Mouse (Mus musculus) urinary bladder, postnatal 4 days (tissue): ENCODE results near the gene Phf21a.

Source experiments
- DNase-seq, 2 experiments: peaks; one replicate each; pipeline ENCODE4 v3.0.0; 2021 to 2022; ENCODE audit warnings: low spot score in 2 of 2

Gene Phf21a

DNA sequence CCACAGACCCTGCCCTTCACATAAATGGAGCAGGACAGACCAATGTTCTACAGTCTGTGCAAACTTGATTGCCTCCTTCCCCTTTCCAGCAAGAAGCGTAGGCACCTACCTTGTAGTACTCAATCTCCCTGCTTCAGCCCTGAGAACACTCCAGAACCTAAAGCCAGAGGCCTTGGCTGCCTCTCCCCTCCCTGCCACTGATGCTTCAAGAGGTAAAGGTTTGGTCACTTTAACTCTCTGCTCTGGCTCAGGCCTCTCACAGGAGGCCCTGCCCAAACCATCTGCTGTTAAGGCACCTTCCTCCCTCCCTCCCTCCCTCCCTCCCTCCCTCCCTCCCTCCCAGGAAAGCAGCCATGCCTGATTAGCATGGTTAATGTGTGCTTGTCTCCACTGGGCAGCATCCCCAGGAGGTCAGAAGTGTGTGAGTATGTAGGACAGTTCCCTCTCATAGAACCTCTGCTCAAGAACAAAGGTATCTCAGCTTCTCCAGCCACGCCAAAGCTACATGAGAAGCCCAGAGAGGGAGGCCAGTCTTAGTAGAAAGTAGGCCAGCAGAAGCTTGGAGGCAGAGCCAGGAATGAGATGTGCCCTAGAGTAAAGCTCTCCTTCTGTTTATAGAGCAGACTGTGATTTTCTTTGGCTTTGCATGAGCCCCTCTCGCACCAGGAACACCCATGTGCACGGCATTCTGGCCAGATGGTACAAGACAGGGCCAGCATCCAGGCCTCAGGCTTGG is 309.8 kb downstream of the Phf21a start:
- no peak for DNase-seq

DNA sequence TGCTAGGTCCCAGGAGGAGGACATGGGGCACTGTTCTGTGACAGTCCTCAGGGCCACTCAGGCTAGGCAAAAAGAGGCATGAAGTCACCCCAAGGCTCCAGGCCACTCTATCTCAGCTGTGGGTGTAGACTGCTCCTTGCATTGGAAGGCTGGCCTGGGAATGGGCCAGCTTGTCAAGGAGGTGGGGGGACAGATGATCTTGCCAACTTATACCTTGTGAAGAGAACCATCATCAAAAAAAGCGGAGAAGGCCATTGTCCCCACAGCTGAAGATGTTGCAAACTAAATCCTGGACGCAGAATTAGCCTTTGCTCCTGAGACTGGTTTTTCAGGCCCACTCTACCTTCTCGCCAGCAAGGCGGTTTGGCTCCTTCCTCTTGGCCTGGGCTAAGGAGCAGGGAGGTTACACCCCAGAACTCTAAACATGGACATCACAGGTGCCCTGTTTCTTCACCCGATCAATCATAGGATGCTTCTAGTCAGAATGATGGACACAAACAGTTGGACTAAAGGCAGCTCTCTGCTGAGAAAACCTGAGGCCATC is 310.9 kb downstream of the Phf21a start:
- DNase-seq = no peak

- no peak for DNase-seq
These were observed 311.8 kb downstream of the Phf21a start for GRCm38 (mm10) chr2:92404737-92405136.

GRCm38 (mm10) chr2:92405687-92406086 is 312.8 kb downstream of the Phf21a start:
- DNase-seq = no peak

DNA sequence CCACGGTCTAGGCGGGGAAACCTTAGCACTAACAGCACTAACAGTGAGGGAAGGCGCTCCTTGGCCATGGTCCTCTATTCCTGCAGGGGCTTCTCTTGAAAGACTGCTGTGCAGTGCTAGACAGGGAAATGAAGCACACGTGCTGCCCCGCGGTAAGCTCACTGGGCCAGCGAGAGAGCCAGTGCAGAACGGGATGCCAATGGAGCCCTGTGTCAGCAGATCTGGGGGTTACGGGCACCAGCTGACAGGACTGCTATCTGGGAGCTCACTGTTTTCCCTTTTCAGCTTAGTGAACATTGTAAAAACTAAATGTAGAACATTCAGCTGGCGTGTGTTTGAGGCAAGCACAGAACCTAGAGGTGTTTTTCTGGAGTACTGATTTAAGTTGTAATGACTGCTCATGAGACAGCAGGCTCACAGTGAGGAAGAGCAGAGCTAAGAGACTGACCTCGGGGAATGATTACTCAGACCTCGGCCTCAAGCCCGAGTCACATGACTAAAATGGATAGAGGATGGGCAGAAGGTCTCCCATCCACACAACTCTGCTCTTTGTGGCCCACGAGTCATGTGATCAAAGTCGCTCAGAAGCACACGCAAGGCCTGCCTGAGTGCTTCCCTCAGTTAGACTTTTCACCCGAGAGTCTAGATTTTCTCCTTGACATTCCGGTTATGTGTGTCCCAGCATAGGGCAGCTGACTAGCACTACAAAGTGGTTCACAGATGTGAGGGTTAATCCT is 315.6 kb downstream of the Phf21a start:
- DNase-seq = no peak

DNA sequence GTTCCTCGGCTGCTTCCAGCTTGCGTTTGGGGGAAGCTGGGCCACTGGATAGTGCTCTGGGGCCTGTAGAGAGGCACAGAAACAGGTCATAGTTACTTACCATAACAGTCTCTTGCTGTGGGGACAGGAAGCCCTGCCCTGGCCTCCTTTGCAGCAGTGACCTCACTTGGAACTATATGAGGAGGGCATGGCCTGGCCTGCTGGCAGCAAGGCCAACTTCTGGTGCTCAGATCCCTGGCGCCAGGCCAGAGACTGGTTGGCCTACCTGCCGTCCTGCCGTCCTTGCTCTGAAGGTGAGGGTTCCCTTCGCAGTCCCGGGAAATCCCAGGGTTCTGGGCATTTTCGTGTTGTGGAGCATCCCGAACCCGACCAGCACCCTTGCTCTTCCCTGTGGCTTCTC is 318.8 kb downstream of the Phf21a start:
- DNase-seq = no peak
